Mouse (Mus musculus) midbrain, embryonic 11.5 days (tissue): ENCODE results near the gene Lrch1. TPM values are rescaled to one million over a fixed set of nuclear protein-coding genes. Genes with fewer than 3 reads are reported as not detected.

Source experiments
- ATAC-seq: fragments of 200-750 bp; cut with Nextera tagmentation; 2 replicates; pipeline ENCODE4 v1.8.0; 2017; ENCODE audit warnings: moderate TSS enrichment, moderate library complexity; ENCODE audit not compliant: low FRiP score
- DNase-seq: peaks from one replicate; pipeline ENCODE4 v3.0.0; 2015; ENCODE audit warnings: low spot score; ENCODE audit errors: missing footprints
- H3K27ac ChIP-seq: fragments of 300-500 bp; sonication (generic); 2 replicates; pipeline ENCODE4 v1.5.1; 2014; ENCODE audit warnings: low read depth, low read length
- H3K27me3 ChIP-seq: fragments of 300-500 bp; sonication (generic); 2 replicates; pipeline ENCODE4 v1.6.1; 2014; ENCODE audit warnings: mild to moderate bottlenecking, low read length, moderate library complexity, mixed read lengths; ENCODE audit not compliant: control insufficient read depth, insufficient read depth
- H3K36me3 ChIP-seq: fragments of 300-500 bp; sonication (generic); 2 replicates; pipeline ENCODE4 v1.6.1; 2014; ENCODE audit warnings: mild to moderate bottlenecking, low read length, moderate library complexity, mixed read lengths; ENCODE audit not compliant: control insufficient read depth, insufficient read depth
- H3K4me1 ChIP-seq: fragments of 300-500 bp; sonication (generic); 2 replicates; pipeline ENCODE4 v1.6.1; 2014; ENCODE audit warnings: low read length; ENCODE audit not compliant: control insufficient read depth, insufficient read depth
- H3K4me2 ChIP-seq: fragments of 300-500 bp; sonication (generic); 2 replicates; pipeline ENCODE4 v1.6.1; 2014; ENCODE audit warnings: mild to moderate bottlenecking, moderate library complexity
- H3K4me3 ChIP-seq: fragments of 300-500 bp; sonication (generic); 2 replicates; pipeline ENCODE4 v1.5.1; 2014; ENCODE audit warnings: low read depth, low read length
- H3K9ac ChIP-seq: fragments of 300-500 bp; sonication (generic); 2 replicates; pipeline ENCODE4 v1.6.1; 2014; ENCODE audit warnings: low read length
- H3K9me3 ChIP-seq: fragments of 300-500 bp; sonication (generic); 2 replicates; pipeline ENCODE4 v1.6.1; 2016; ENCODE audit warnings: low read length; ENCODE audit not compliant: control insufficient read depth
- WGBS: fragments of 180-500 bp; shearing (Covaris S2); extraction: QIAGEN DNeasy Blood & Tissue Kit; methylation state at CpG from one replicate; pipeline ENCODE4 v1.1.7; 2014; 5-methylcytosine and 5-hydroxymethylcytosine counted together
- polyA plus RNA-seq: library from polyadenylated mRNA; unstranded; fragments of >200 nt; fragmentation: Nextera tagmentation; extraction: Ambion mirVana; gene quantifications from 2 replicates; pipeline ENCODE4 v1.2.1, GENCODE M21; 2014

The Lrch1 gene
- polyA plus RNA-seq, 1 experiment from 2014 or later: 5.8 TPM

DNA sequence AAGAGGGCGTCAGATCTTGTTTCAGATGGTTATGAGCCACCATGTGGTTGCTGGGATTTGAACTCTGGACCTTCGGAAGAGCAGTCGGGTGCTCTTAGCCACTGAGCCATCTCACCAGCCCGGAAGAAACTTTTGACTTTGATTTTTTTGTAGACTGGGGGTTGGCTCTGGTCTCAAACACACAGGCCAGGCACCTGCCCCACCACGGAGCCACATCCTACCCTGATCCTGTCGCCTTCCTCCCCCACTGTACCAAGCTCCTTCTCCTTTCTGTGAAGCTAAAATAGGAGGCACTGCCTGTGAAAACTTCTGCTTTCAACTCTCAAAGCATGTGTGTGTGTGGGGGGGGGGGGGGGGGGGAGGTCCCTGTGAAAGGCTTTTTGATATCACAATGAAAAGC lies 39.4 kb downstream of the Lrch1 start:
- Histone ChIP-seq H3K27me3 (no peaks in the 10 kb centered on the region), H3K9me3 (no peaks in the 10 kb centered on the region), H3K4me3 (no peak overlapping the region), H3K27ac (no peak overlapping the region), H3K4me1 (no peaks in the 10 kb centered on the region), H3K9ac (no peak overlapping the region), H3K36me3 (no peaks in the 10 kb centered on the region), H3K4me2 (no peak overlapping the region)
- ATAC-seq: no peak
- no peak for DNase-seq
- WGBS: 88% methylated on average over 6 of the region's 6 CpGs

GRCm38 (mm10) chr14:74907706-74908105 lies 40.0 kb downstream of the Lrch1 start:
- no peak for DNase-seq
- ATAC-seq: no peak
- Histone ChIP-seq H3K4me3 (no peak overlapping the region), H3K4me2 (no peak overlapping the region), H3K9me3 (no peaks in the 10 kb centered on the region), H3K27me3 (no peaks in the 10 kb centered on the region), H3K4me1 (no peaks in the 10 kb centered on the region), H3K9ac (no peak overlapping the region), H3K27ac (peak overlapping the region; percentile 25; the same call in 1 of the 2 replicates), H3K36me3 (no peaks in the 10 kb centered on the region)
- 86% methylated on average over 8 of the region's 8 CpGs for WGBS

- Histone ChIP-seq H3K9ac (no peak overlapping the region), H3K4me3 (no peak overlapping the region), H3K27me3 (no peaks in the 10 kb centered on the region), H3K9me3 (no peaks in the 10 kb centered on the region), H3K36me3 (no peaks in the 10 kb centered on the region), H3K4me1 (no peaks in the 10 kb centered on the region), H3K27ac (no peak overlapping the region), H3K4me2 (no peak overlapping the region)
- ATAC-seq (no peak), DNase-seq (no peak)
- WGBS: 85% methylated on average over 3 of the region's 3 CpGs
Measured at GRCm38 (mm10) chr14:74905990-74906389, 41.7 kb downstream of the Lrch1 start.

DNA sequence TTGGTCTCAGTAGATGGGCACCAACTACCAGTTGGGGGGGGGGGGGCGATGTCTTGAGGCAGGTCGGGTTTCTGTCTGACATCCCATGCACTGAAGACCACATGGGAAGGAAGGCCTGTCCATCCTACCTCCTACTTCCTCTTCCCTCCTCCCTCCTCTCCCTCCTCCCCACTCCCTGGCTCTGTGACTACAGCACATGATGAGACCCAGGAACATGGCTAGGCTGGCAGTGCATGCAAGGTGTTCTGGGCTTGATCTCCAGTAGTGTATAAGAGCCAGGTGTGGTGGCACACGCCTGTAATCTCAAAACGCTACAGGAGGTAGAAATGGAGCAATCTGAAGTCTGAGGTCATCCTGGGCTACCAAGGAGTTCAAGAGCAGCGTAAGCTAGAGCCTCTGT lies 43.2 kb downstream of the Lrch1 start:
- Histone ChIP-seq H3K27me3 (no peaks in the 10 kb centered on the region), H3K4me2 (no peak overlapping the region), H3K36me3 (no peaks in the 10 kb centered on the region), H3K4me3 (no peak overlapping the region), H3K27ac (no peak overlapping the region), H3K9me3 (no peaks in the 10 kb centered on the region), H3K9ac (no peak overlapping the region), H3K4me1 (peaks cover 8% of the 10 kb centered on the region)
- 90% methylated on average over 5 of the region's 5 CpGs for WGBS
- no peak for DNase-seq
- ATAC-seq: no peak

DNA sequence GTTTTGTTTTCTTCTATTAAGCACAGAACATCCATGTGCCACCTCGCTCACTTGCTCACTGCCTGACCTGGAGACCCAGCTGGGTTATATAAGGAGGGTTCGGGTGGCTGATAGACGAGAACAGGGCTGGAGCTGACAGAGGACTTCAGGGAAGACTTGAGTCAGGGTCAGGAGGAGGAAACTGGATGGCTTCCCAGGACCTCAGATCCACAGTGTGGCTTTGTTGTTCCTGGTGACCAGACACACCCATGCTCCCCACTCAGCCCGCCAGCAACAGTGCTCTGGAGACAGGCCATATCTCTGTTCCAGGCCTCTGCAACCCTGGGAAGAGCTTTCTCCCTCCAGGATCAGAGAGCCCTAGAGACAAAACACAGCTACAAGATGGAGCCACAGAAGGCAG lies 44.6 kb downstream of the Lrch1 start:
- peaks cover 8% of the 10 kb centered on the region for H3K4me1 ChIP-seq
- no peak for DNase-seq
- no peak overlapping the region for H3K27ac ChIP-seq
- H3K27me3 ChIP-seq: no peaks in the 10 kb centered on the region
- no peak overlapping the region for H3K4me3 ChIP-seq
- no peaks in the 10 kb centered on the region for H3K36me3 ChIP-seq
- no peak overlapping the region for H3K9ac ChIP-seq
- ATAC-seq: no peak
- H3K9me3 ChIP-seq: no peaks in the 10 kb centered on the region
- H3K4me2 ChIP-seq: no peak overlapping the region
- WGBS: 86% methylated on average over 4 of the region's 4 CpGs

GRCm38 (mm10) chr14:74900705-74901369 lies 46.8 kb downstream of the Lrch1 start:
- Histone ChIP-seq H3K9me3 (no peaks in the 10 kb centered on the region), H3K36me3 (no peaks in the 10 kb centered on the region), H3K4me2 (no peak overlapping the region), H3K27ac (peak overlapping the region; percentile 20; the same call in 1 of the 2 replicates), H3K27me3 (no peaks in the 10 kb centered on the region), H3K4me3 (no peak overlapping the region), H3K9ac (no peak overlapping the region), H3K4me1 (peaks cover 8% of the 10 kb centered on the region)
- ATAC-seq (peak; percentile 61; the same call in 1 of the 2 replicates), DNase-seq (no peak)
- WGBS: 43% methylated on average over 8 of the region's 8 CpGs

GRCm38 (mm10) chr14:74899953-74900704 lies 47.5 kb downstream of the Lrch1 start:
- no peak for DNase-seq
- ATAC-seq: no peak; the same call in 1 of the 2 replicates
- H3K27ac ChIP-seq: peak overlapping the region; percentile 20; the same call in 1 of the 2 replicates

GRCm38 (mm10) chr14:74898939-74899338 lies 48.7 kb downstream of the Lrch1 start:
- 86% methylated on average over 5 of the region's 5 CpGs for WGBS
- no peak overlapping the region for H3K9ac ChIP-seq

More at GRCm38 (mm10) chr14:74899953-74900704, 47.5 kb downstream of the Lrch1 start:
- Histone ChIP-seq H3K4me3 (no peak overlapping the region), H3K36me3 (no peaks in the 10 kb centered on the region), H3K9ac (no peak overlapping the region), H3K4me2 (no peak overlapping the region), H3K27me3 (no peaks in the 10 kb centered on the region), H3K4me1 (peaks cover 8% of the 10 kb centered on the region), H3K9me3 (no peaks in the 10 kb centered on the region)
- 59% methylated on average over 13 of the region's 13 CpGs for WGBS

DNA sequence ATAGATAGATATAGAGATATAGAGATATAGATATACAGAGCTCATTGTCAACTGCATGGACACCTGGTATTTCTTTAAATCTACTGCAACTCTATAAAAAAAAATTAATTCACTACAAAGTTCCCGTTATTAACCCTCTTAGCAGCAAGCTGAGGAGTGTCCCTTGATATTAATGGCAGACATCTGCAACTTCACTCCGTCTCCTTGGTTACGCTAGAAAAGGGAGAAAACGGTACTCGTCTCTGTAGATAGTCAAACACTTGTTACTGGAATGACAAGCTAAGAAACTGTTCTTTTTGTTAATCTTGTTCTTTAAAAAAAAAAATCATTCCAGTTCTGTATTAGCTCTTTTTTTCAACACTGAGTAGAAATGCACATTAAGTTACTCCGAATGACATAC lies 54.0 kb downstream of the Lrch1 start:
- DNase-seq: no peak
- WGBS: 84% methylated on average over 6 of the region's 6 CpGs

More at GRCm38 (mm10) chr14:74898939-74899338, 48.7 kb downstream of the Lrch1 start:
- Histone ChIP-seq H3K9me3 (no peaks in the 10 kb centered on the region), H3K27me3 (no peaks in the 10 kb centered on the region), H3K36me3 (no peaks in the 10 kb centered on the region), H3K27ac (no peak overlapping the region), H3K4me2 (no peak overlapping the region), H3K4me1 (peaks cover 8% of the 10 kb centered on the region), H3K4me3 (no peak overlapping the region)
- DNase-seq (no peak), ATAC-seq (no peak)

More for the DNA sequence above, 54.0 kb downstream of the Lrch1 start:
- Histone ChIP-seq H3K27me3 (no peaks in the 10 kb centered on the region), H3K4me3 (no peak overlapping the region), H3K4me1 (no peaks in the 10 kb centered on the region), H3K4me2 (no peak overlapping the region), H3K9ac (no peak overlapping the region), H3K36me3 (no peaks in the 10 kb centered on the region), H3K9me3 (no peaks in the 10 kb centered on the region), H3K27ac (no peak overlapping the region)
- ATAC-seq: no peak
